Mouse (Mus musculus) T-helper 17 cell (primary cell): ENCODE measurements around the gene Spn.
"Not testable (repeated sequence)": the region's sequence is repeated elsewhere in the genome, so short reads cannot be mapped to it uniquely, and the experiment has no call there.

Source experiments
- in situ Hi-C, 2 experiments: fragments of 300-600 bp; cut with MboI, MseI; formaldehyde crosslinking; loops; 1 replicate in 1 of 2; 2 replicates in 1 of 2; pipeline ENCODE4 v1.15.1; 2025; ENCODE audit warnings: high pct_unique_total_duplicates in 2 of 2

Gene Spn

GRCm38 (mm10) chr7:127111461-127111860 lies 26.2 kb downstream of the Spn start:
- in situ Hi-C loops: no loop called here

GRCm38 (mm10) chr7:127110239-127111007 lies 27.2 kb downstream of the Spn start:
- in situ Hi-C loops: no loop called here

DNA sequence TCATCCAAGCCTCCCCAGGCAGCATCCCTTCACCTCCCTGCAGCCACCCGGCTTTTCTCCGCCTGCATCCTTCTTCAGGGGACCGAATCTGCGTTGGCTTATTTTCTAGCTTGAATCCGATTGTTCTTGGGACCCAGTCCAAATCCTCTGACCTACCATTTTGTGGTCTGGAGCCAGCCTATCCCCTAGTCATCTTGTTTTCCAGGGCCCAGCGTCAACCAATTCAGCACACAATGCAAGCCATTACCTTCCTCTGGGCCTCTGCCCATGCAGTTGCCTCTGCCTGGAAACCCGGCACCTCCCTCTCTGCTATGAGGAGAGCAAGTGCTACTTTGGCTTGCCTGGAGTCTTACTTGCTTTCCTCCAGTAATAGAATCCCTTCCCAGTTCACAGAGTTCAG lies 32.1 kb downstream of the Spn start:
- in situ Hi-C loops: loop anchor here (5.0 to 10.0 kb wide), 2 partner anchors 38 to 281 kb away; no protein-coding TSS in a partner anchor

DNA sequence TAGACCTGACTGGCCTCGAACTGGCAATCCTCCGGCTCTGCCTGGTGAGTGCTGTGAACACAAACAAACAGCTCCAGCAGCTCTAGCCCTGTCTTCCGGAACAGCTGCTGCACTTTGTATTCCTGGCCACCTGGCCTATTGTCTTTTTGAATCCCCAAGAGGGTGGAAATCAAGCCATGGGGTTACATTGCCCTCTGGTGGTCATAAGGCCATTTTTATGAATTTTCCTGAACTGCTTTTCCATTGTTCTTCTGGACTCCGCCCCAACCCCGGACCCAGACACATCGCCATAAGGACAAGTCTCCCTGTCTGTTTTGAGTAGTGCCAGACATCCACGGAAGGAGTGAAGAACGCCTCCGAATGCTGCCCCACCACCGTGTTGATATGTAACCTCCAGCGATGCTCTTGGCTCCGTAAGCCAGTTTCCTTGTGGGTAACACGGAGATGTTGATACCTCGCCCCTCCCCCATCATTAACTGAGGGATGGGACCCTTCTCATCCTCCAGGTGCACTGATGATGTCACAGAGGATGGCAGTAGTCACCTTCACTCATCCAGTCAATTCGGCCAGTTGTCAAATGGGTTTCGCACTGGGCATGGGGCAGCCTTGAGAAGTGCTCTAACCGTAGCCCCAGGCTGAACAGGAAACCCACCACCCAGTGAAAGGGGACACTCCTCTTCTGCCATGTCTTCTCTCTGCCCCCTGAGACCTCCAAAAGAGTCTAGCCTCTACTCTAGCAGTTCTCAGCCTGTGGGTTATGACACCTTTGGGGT lies 32.9 kb downstream of the Spn start:
- in situ Hi-C loops: loop anchor here (5.0 to 10.0 kb wide), 3 partner anchors 37 to 280 kb away; partner anchors contain the start of gene Asphd1 (in 1 of the 2)

GRCm38 (mm10) chr7:127103960-127104359 lies 33.7 kb downstream of the Spn start:
- in situ Hi-C loops: loop anchor here in 1 of 2 experiments (5.0 to 10.0 kb wide), 2 partner anchors 157 to 279 kb away; partner anchors contain the start of gene Asphd1

DNA sequence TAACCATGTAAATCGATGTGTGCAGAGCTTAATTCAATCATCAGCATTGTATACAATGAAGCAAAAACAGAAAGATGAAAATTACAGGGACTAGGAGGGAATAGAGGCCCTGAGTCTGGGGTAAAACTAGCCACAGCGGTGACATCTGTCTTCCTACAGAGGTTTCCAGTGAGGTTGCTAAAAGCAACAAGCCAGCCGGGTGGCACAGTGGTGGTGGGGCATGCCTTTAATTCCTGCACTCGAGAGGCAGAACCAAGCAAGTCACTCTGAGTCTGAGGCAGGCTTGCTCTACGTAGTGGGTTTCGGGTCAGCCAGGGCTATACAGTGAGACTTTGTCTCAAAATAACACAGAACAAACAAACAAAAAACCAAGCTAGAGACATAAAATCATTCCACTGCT lies 35.5 kb downstream of the Spn start:
- in situ Hi-C loops: loop anchor here in 1 of 2 experiments (5.0 to 10.0 kb wide), 2 partner anchors 155 to 277 kb away; partner anchors contain the start of gene Asphd1

DNA sequence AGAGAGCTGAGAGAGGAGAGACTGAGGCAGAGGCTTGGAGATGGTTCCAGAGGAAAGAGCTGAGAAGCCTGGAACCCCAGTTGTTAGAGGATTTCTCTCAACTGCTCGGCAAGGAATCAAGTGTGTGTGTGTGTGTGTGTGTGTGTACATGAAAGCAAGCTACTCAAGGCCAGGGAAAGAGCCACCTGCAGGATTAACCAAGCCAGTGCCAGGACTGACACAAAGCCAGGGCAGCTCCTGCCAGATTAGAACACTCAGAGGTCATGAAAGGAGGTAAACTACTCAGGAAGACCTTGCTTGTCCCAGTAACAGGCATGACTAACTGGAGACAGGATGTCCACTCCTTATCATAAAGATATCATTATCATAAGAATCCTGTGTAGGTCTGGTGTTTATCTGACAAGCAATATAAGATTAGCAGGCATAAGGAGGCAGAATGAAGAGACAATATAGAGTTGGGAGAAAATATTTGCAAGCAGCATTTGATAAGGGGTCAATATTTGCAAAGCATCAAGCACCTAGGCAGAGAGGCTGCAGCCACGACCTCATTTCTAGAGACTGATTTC lies 36.1 kb downstream of the Spn start:
- in situ Hi-C loops: loop anchor here in 1 of 2 experiments (5.0 to 10.0 kb wide), 2 partner anchors 154 to 277 kb away; partner anchors contain the start of gene Asphd1

DNA sequence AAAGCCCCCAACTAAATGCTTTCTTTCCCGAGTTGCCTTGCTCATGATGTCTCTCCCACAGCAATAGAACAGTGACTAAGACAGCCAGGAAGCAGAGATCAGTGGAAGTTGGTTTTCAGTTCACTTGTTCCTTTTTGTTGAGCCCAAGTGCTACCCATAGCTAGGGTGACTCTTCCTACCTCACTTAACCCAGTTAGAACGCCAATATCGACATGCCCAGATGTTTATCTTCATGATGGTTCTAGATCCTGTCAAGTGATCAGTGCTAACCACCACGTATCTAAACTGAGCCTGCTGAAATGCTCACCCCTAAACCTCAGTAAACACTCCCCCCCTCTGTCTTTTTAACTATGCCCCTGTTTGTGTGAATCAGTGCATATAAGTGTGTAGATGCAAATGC lies 38.1 kb downstream of the Spn start:
- in situ Hi-C loops: no loop called here

DNA sequence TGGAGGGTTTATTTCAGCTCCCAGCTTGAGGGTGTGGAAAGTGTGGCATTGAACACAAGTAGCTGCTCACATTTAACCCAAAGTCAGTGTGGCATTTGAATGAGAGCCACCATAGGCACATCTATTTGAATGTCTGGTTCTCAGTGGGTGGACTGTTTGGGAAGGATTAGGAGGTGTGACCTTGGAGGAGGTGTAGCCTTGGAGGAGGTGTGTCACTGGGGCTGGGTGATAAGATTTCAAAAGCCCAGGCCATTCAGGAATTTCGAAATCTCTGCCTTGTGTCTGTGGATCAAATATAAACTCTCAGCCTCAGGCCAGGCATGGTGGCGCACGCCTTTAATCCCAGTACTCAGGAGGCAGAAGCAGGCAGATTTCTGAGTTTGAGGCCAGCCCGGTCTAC lies 38.7 kb downstream of the Spn start:
- in situ Hi-C loops: no loop called here

- in situ Hi-C loops: no loop called here
Measured at GRCm38 (mm10) chr7:127098521-127098920, 39.1 kb downstream of the Spn start.

- in situ Hi-C loops: no loop called here
Measured at GRCm38 (mm10) chr7:127096456-127096855, 41.2 kb downstream of the Spn start.

GRCm38 (mm10) chr7:127093914-127094313 lies 43.7 kb downstream of the Spn start:
- in situ Hi-C loops: loop anchor here in 1 of 2 experiments (5.0 kb wide), 1 partner anchor 72 kb away; the partner anchor contains the start of genes Gm42742 and Prrt2

DNA sequence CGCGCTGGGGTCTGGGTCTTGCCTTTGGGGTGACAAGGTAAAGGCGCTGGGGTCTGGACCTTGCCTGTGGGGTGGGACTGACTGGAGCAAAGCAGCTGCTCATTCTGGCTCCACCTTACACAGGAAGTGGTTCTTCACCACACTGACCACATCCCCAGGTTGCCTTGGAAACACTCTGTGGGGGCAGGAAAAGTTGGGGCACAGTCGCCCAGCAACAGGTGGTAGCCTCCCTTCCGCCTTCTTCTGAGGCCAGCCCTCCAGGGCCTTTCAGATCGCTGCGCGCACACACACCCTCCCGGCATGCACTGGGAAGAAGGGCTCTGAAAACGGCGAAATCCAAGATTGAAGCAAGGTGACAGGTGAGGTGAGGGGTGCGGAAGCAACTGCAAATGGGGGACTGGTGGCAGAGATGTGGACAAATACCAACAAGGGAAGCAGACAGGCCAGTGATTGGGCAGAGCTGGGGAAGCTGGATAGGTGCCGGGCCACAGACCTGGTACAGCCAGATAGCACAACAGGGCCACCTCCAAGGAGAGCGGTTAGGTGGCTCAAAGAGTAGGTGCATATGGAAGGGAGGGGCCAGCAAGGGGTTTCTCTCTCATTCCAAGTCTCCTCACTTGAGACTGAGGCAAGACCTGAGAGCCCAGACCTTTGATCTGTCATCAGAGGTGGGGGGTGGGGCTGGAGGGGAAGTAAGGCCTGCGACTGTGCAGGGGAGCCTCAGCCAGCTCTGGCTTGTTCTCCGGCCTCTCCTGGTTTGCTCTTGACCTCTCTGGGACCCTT lies 46.3 kb downstream of the Spn start, which contains the start of gene AI467606:
Gene AI467606, plus strand, starts transcription at position 246 of the 783 bp plus-strand sequence.
- in situ Hi-C loops: loop anchor here in 1 of 2 experiments (5.0 kb wide), 1 partner anchor 69 kb away; the partner anchor contains the start of genes Gm42742 and Prrt2

- in situ Hi-C loops: loop anchor here in 1 of 2 experiments (5.0 kb wide), 1 partner anchor 68 kb away; the partner anchor contains the start of genes Gm42742 and Prrt2
Measured at GRCm38 (mm10) chr7:127090154-127091113, 47.2 kb downstream of the Spn start.

DNA sequence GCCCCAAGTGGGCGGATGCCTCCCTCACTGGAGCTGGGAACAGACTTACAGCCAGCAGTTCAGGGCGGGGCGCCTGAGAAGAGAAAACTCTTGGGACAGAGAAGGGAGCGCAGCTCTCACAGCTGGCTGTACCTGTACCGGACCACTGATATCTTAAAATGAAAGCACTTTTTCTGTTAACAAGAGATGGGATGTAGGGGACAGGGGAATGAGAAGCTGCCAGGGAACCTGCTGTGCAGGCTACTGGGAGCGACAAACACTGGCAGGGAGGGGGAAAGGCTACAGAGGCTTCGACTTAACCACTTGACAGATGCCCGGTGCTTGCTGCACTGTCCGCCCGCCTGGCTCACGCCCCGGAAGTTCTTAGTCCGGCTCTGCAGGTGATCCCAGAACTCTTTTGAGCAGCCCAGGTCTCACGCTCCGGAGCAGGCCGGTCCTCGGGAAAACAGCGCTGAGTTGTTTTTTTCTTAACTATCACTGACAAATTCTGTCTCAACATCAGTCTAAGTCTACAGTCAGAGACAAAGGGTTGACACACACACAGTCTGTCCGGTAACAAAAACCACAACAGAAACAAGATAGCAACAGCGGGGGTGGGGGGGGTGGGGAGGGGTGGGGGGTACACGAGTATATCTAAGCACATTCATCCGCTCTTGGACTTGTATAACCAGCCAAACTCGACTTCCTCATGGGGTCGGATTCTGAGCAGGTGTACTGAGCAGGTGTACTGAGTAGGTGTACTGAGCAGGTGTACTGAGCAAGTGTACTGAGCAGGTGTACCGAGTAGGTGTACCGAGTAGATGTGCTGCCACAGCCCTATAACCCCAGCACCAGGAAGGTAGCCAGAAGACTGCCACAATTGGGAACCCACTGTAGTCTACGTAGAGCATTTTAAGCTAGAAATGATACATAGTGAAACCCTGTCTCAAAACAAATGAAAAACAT lies 48.5 kb downstream of the Spn start:
- in situ Hi-C loops: no loop called here

- in situ Hi-C loops: no loop called here
Measured at GRCm38 (mm10) chr7:127088083-127088482, 49.5 kb downstream of the Spn start.

GRCm38 (mm10) chr7:127087278-127088010 lies 50.2 kb downstream of the Spn start, which contains the start of gene Zg16:
Gene Zg16, minus strand, starts transcription at chr7:127087328.
- in situ Hi-C loops: not testable (repeated sequence)

- in situ Hi-C loops: not testable (repeated sequence)
Measured at GRCm38 (mm10) chr7:127085751-127086150, 51.9 kb downstream of the Spn start.
